Mouse (Mus musculus) hindbrain, embryonic 14.5 days (tissue): ENCODE data around the gene Wdfy3. TPM values are rescaled to one million over a fixed set of nuclear protein-coding genes. Genes with fewer than 3 reads are reported as not detected.
A peak's percentile ranks its signal among the peaks of the same experiment; 100 is the strongest.

Experiments used
- ATAC-seq: fragments of 200-750 bp; cut with Nextera tagmentation; 2 replicates; pipeline ENCODE4 v1.8.0; 2017; ENCODE audit warnings: moderate number of reproducible peaks, mild to moderate bottlenecking, moderate TSS enrichment, moderate library complexity; ENCODE audit not compliant: low FRiP score
- DNase-seq: peaks from one replicate; pipeline ENCODE4 v3.0.0-alpha.2; 2015; ENCODE audit warnings: low spot score
- H3K27ac ChIP-seq: fragments of 300-500 bp; sonication (generic); 2 replicates; pipeline ENCODE4 v1.5.1; 2014; ENCODE audit warnings: mild to moderate bottlenecking, moderate library complexity
- H3K27me3 ChIP-seq: fragments of 300-500 bp; sonication (generic); 2 replicates; pipeline ENCODE4 v1.6.1; 2014; ENCODE audit warnings: mild to moderate bottlenecking, low read length, mixed read lengths; ENCODE audit not compliant: control insufficient read depth, insufficient read depth
- H3K36me3 ChIP-seq: fragments of 300-500 bp; sonication (generic); replicated peaks from 2 replicates; pipeline ENCODE4 v1.6.1; 2014; ENCODE audit not compliant: control insufficient read depth, insufficient read depth
- H3K4me1 ChIP-seq: fragments of 300-500 bp; sonication (generic); replicated peaks from 2 replicates; pipeline ENCODE4 v1.6.1; 2014; ENCODE audit warnings: antibody characterized with exemption, low read length, mixed read lengths; ENCODE audit not compliant: control insufficient read depth, insufficient read depth
- H3K4me2 ChIP-seq: fragments of 300-500 bp; sonication (generic); replicated peaks from 2 replicates; pipeline ENCODE4 v1.6.1; 2014; ENCODE audit warnings: mild to moderate bottlenecking, moderate library complexity
- H3K4me3 ChIP-seq: fragments of 300-500 bp; sonication (generic); replicated peaks from 2 replicates; pipeline ENCODE4 v1.5.1; 2014; ENCODE audit warnings: mild to moderate bottlenecking, low read length
- H3K9ac ChIP-seq: fragments of 300-500 bp; sonication (generic); 2 replicates; pipeline ENCODE4 v1.6.1; 2014
- H3K9me3 ChIP-seq: fragments of 300-500 bp; sonication (generic); 2 replicates; pipeline ENCODE4 v1.6.1; 2016; ENCODE audit warnings: low read length; ENCODE audit not compliant: control insufficient read depth
- WGBS: fragments of 180-500 bp; shearing (Covaris S2); extraction: QIAGEN DNeasy Blood & Tissue Kit; methylation state at CpG from one replicate; pipeline ENCODE4 v1.1.7; 2014; 5-methylcytosine and 5-hydroxymethylcytosine counted together
- polyA plus RNA-seq: library from polyadenylated mRNA; unstranded; fragments of >200 nt; fragmentation: Nextera tagmentation; extraction: Ambion mirVana; gene quantifications from 2 replicates; pipeline ENCODE4 v1.2.1, GENCODE M21; 2014

The Wdfy3 gene
- polyA plus RNA-seq, 1 experiment from 2014 or later = 36.2 TPM

- 72% methylated on average over 8 of the region's 8 CpGs for WGBS
- H3K36me3 ChIP-seq = no peaks in the 10 kb centered on the region
- H3K4me1 ChIP-seq = peaks cover 9% of the 10 kb centered on the region; the same call in 1 of the 2 replicates
- no peaks in the 10 kb centered on the region for H3K9me3 ChIP-seq
- DNase-seq (no peak), ATAC-seq (no peak)
- no peak overlapping the region for H3K4me2 ChIP-seq
- H3K27me3 ChIP-seq = no peaks in the 10 kb centered on the region
- no peak overlapping the region for H3K9ac ChIP-seq
- H3K4me3 ChIP-seq = no peak overlapping the region
- H3K27ac ChIP-seq = no peak overlapping the region
Observed at GRCm38 (mm10) chr5:101821052-101821451, 248.7 kb downstream of the Wdfy3 start.

GRCm38 (mm10) chr5:101819844-101820243 is 249.9 kb downstream of the Wdfy3 start:
- Histone ChIP-seq H3K9me3 (no peaks in the 10 kb centered on the region), H3K4me1 (0 out of 2 replicates have a peak, but pooled peaks cover under 1% of the 10 kb centered on the region), H3K4me2 (no peak overlapping the region), H3K4me3 (no peak overlapping the region), H3K27me3 (no peaks in the 10 kb centered on the region), H3K36me3 (no peaks in the 10 kb centered on the region), H3K27ac (no peak overlapping the region), H3K9ac (no peak overlapping the region)
- ATAC-seq (no peak), DNase-seq (no peak)
- WGBS = 16% methylated on average over 7 of the region's 7 CpGs

DNA sequence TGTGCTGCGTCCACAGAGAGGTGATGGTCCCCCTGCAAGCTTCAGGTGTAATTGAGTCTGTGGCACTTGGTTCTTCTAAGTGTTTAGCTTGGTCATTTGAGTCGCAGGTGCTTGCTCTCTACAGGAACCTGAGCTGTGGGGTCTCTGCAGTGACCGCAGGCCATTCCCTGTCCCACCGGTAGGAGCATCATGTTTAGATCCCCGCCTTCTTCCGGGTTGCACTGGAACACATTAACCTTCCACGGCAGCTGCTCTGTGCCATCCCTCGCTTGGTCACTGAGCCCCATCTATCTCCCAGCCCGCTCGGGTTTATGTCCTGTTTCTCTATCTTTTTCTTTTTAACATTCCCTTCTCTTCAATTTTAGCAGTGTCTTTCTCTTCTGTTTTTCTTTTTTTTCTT is 250.5 kb downstream of the Wdfy3 start:
- no peak for ATAC-seq
- Histone ChIP-seq H3K27me3 (no peaks in the 10 kb centered on the region), H3K9ac (no peak overlapping the region), H3K4me2 (no peak overlapping the region), H3K27ac (no peak overlapping the region), H3K4me1 (no peaks in the 10 kb centered on the region), H3K9me3 (no peaks in the 10 kb centered on the region), H3K36me3 (no peaks in the 10 kb centered on the region), H3K4me3 (no peak overlapping the region)
- no peak for DNase-seq
- 57% methylated on average over 10 of the region's 10 CpGs for WGBS

DNA sequence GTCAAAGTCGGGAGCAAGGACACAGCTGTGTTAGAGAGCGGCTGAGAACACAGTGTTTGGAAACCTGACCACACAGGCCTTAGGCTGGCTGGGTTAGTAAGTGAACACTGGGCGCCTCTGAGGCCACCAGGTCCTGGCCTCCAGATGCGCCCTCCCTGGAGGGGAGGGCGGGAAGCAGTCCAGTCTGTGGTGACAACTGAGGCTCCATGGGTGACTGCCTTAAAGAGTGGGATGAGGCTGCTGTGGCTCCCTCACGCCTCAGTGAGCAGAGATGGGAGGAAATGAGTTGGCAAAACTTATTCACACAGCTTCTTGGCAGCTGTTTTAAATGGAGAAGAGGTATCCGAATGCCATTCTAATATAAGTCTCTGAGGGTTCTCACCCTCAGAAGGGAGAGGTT is 252.9 kb downstream of the Wdfy3 start:
- H3K9me3 ChIP-seq = no peaks in the 10 kb centered on the region
- ATAC-seq (no peak), DNase-seq (peak; percentile 18)
- no peaks in the 10 kb centered on the region for H3K4me1 ChIP-seq
- H3K27me3 ChIP-seq = no peaks in the 10 kb centered on the region
- H3K36me3 ChIP-seq = no peaks in the 10 kb centered on the region
- H3K9ac ChIP-seq = no peak overlapping the region
- no peak overlapping the region for H3K27ac ChIP-seq
- 64% methylated on average over 7 of the region's 7 CpGs for WGBS
- H3K4me3 ChIP-seq = no peak overlapping the region
- H3K4me2 ChIP-seq = no peak overlapping the region

- WGBS = 92% methylated on average over 6 of the region's 6 CpGs
- no peak for ATAC-seq
- H3K4me1 ChIP-seq = no peaks in the 10 kb centered on the region
Observed at GRCm38 (mm10) chr5:101811296-101812169, 258.2 kb downstream of the Wdfy3 start.

DNA sequence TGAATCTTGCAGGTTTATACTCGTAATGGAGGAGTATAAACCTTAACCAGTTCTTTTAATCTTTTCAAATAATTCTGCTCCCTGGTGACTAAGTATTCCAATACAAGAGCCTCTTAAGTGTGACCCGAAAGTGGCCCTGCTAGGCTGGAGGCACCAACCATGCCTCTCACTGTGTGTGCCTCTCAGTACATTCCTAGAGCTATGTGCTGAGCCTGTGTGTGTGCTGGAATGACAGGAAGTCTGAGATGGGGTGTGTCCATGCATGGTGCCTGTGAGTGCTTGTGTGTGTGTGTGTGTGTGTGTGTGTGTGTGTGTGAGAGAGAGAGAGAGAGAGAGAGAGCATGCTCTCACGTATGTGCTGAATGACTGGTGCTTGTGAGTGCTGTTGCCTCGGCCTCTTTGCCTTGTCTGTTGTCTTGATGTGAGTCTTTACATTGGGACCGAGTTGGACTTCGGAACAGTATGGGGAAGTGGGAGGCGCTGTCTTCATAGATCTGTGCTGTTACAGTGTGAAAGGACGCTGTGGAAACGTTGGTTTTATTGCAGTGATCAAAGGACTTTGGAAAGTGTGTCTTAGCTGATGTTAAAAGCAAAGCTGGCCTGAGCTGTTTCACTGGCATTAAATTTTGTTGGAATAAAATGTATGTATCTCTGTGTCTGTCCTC is 267.2 kb downstream of the Wdfy3 start:
- DNase-seq (no peak), ATAC-seq (no peak)
- Histone ChIP-seq H3K36me3 (no peaks in the 10 kb centered on the region), H3K9ac (no peak overlapping the region), H3K4me2 (no peak overlapping the region), H3K4me1 (no peaks in the 10 kb centered on the region), H3K27ac (no peak overlapping the region), H3K4me3 (no peak overlapping the region), H3K9me3 (no peaks in the 10 kb centered on the region), H3K27me3 (no peaks in the 10 kb centered on the region)
- WGBS = 81% methylated on average over 9 of the region's 9 CpGs

More at GRCm38 (mm10) chr5:101811296-101812169, 258.2 kb downstream of the Wdfy3 start:
- H3K9me3 ChIP-seq = no peaks in the 10 kb centered on the region
- H3K4me2 ChIP-seq = no peak overlapping the region
- no peak for DNase-seq
- H3K36me3 ChIP-seq = no peaks in the 10 kb centered on the region
- no peaks in the 10 kb centered on the region for H3K27me3 ChIP-seq
- H3K4me3 ChIP-seq = no peak overlapping the region
- H3K9ac ChIP-seq = no peak overlapping the region
- H3K27ac ChIP-seq = no peak overlapping the region

DNA sequence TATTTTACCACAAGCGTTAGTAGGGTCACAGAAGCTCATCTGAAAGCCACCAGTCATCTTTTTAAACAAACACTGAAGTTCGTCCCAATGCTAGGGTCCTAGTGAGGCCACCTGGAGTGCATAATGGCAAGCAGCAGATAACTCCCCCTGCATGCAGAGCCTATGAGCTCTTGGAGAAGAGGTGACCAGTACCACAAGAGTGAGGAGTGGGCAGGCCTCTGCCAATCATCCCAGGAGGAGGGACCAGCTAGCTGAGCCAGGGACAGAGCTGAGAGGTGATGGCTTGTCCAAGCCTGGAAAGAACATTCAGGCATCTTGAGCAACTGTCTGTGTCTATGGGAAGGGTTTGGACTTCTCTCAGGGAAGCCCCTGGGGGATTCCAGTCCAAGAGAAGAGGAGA is 267.8 kb downstream of the Wdfy3 start:
- WGBS = 77% methylated on average over 2 of the region's 2 CpGs
- no peaks in the 10 kb centered on the region for H3K27me3 ChIP-seq
- H3K27ac ChIP-seq = no peak overlapping the region
- no peaks in the 10 kb centered on the region for H3K36me3 ChIP-seq
- DNase-seq = no peak
- no peaks in the 10 kb centered on the region for H3K9me3 ChIP-seq
- no peaks in the 10 kb centered on the region for H3K4me1 ChIP-seq
- no peak overlapping the region for H3K4me3 ChIP-seq
- H3K4me2 ChIP-seq = no peak overlapping the region
- no peak overlapping the region for H3K9ac ChIP-seq
- no peak for ATAC-seq

- Histone ChIP-seq H3K9me3 (no peaks in the 10 kb centered on the region), H3K4me1 (no peaks in the 10 kb centered on the region), H3K4me3 (no peak overlapping the region), H3K27ac (no peak overlapping the region), H3K4me2 (no peak overlapping the region), H3K27me3 (no peaks in the 10 kb centered on the region), H3K36me3 (no peaks in the 10 kb centered on the region), H3K9ac (no peak overlapping the region)
- DNase-seq (no peak), ATAC-seq (no peak)
- 78% methylated on average over 4 of the region's 4 CpGs for WGBS
Observed at GRCm38 (mm10) chr5:101792665-101793064, 277.1 kb downstream of the Wdfy3 start.

- no peak overlapping the region for H3K4me2 ChIP-seq
- 53% methylated on average over 5 of the region's 5 CpGs for WGBS
- no peak overlapping the region for H3K9ac ChIP-seq
- DNase-seq (no peak), ATAC-seq (no peak)
- no peak overlapping the region for H3K4me3 ChIP-seq
- no peaks in the 10 kb centered on the region for H3K27me3 ChIP-seq
- no peaks in the 10 kb centered on the region for H3K4me1 ChIP-seq
- no peaks in the 10 kb centered on the region for H3K36me3 ChIP-seq
- H3K9me3 ChIP-seq = no peaks in the 10 kb centered on the region
- no peak overlapping the region for H3K27ac ChIP-seq
Observed at GRCm38 (mm10) chr5:101790560-101790959, 279.2 kb downstream of the Wdfy3 start.
